Mouse (Mus musculus): ENCODE measurements around the gene Jpt1. TPM values are rescaled to one million over a fixed set of nuclear protein-coding genes. Genes with fewer than 3 reads are reported as not detected.
A peak's percentile ranks its signal among the peaks of the same experiment; 100 is the strongest.
"Not testable (repeated sequence)": the region's sequence is repeated elsewhere in the genome, so short reads cannot be mapped to it uniquely, and the experiment has no call there.

Jpt1 gene
- polyA plus RNA-seq, 1 experiment = 320 TPM

GRCm38 (mm10) chr11:115483726-115484125 is 30.5 kb downstream of the Jpt1 start:
- H3ac ChIP-seq (ENCODE audit: control insufficient read depth, insufficient read length, low read depth) = no peak overlapping the region
- TF ChIP-seq CTCF (IDR thresholded peaks at IDR 0.05; ENCODE audit: control insufficient read depth, insufficient read depth, insufficient read length) (peak; percentile 45), CEBPB (IDR thresholded peaks at IDR 0.05; ENCODE audit: low read depth) (no peak)
- H3K4me3 ChIP-seq (ENCODE audit: insufficient read depth, poor library complexity, severe bottlenecking) = no peak overlapping the region
- H3K79me2 ChIP-seq (ENCODE audit: control insufficient read depth, insufficient read depth) = no peaks in the 10 kb centered on the region
- H3K79me3 ChIP-seq (ENCODE audit: low read depth) = peaks cover 2% of the 10 kb centered on the region
- H3K36me3 ChIP-seq (ENCODE audit: control insufficient read depth, insufficient read depth) = peaks cover 5% of the 10 kb centered on the region
- no peaks in the 10 kb centered on the region for H3K27me3 ChIP-seq (ENCODE audit: control insufficient read depth, insufficient read depth, insufficient read length)

GRCm38 (mm10) chr11:115483278-115483677 is 30.9 kb downstream of the Jpt1 start:
- Histone ChIP-seq H3K36me3 (ENCODE audit: control insufficient read depth, insufficient read depth) (peaks cover 5% of the 10 kb centered on the region), H3K4me3 (ENCODE audit: insufficient read depth, poor library complexity, severe bottlenecking) (no peak overlapping the region), H3K79me3 (ENCODE audit: low read depth) (peaks cover 2% of the 10 kb centered on the region), H3K79me2 (ENCODE audit: control insufficient read depth, insufficient read depth) (no peaks in the 10 kb centered on the region), H3ac (ENCODE audit: control insufficient read depth, insufficient read length, low read depth) (no peak overlapping the region), H3K27me3 (ENCODE audit: control insufficient read depth, insufficient read depth, insufficient read length) (no peaks in the 10 kb centered on the region)
- TF ChIP-seq USF1 (IDR thresholded peaks at IDR 0.05; ENCODE audit: low read depth) = no peak
- TF ChIP-seq MYOD1 (IDR thresholded peaks at IDR 0.05; ENCODE audit: control insufficient read depth, insufficient read length, low read depth) = no peak
- no peak for TF ChIP-seq MAX (IDR thresholded peaks at IDR 0.05)
- TF ChIP-seq FOSL1 (IDR thresholded peaks at IDR 0.05; ENCODE audit: insufficient read depth, low read length, poor library complexity, severe bottlenecking) = no peak
- no peak for TF ChIP-seq CTCF (IDR thresholded peaks at IDR 0.05; ENCODE audit: control insufficient read depth, insufficient read depth, insufficient read length)
- no peak for TF ChIP-seq MYOG (IDR thresholded peaks at IDR 0.05; ENCODE audit: control insufficient read depth, extremely low read depth, insufficient read length)
- no peak for TF ChIP-seq CEBPB (IDR thresholded peaks at IDR 0.05; ENCODE audit: low read depth)

GRCm38 (mm10) chr11:115481553-115482259 is 32.5 kb downstream of the Jpt1 start:
- TF ChIP-seq FOSL1 (IDR thresholded peaks at IDR 0.05; ENCODE audit: insufficient read depth, low read length, poor library complexity, severe bottlenecking) (no peak), MYOG (IDR thresholded peaks at IDR 0.05; ENCODE audit: control insufficient read depth, extremely low read depth, insufficient read length) (no peak), USF1 (IDR thresholded peaks at IDR 0.05; ENCODE audit: low read depth) (no peak), CEBPB (IDR thresholded peaks at IDR 0.05; ENCODE audit: low read depth) (no peak), CTCF (IDR thresholded peaks at IDR 0.05; ENCODE audit: control insufficient read depth, insufficient read depth, insufficient read length) (no peak), MYOD1 (IDR thresholded peaks at IDR 0.05; ENCODE audit: control insufficient read depth, insufficient read length, low read depth) (no peak), MAX (IDR thresholded peaks at IDR 0.05) (no peak)
- H3K79me2 ChIP-seq (ENCODE audit: control insufficient read depth, insufficient read depth) = peaks cover 10% of the 10 kb centered on the region
- peaks cover 5% of the 10 kb centered on the region for H3K36me3 ChIP-seq (ENCODE audit: control insufficient read depth, insufficient read depth)

GRCm38 (mm10) chr11:115478296-115478938 is 35.8 kb downstream of the Jpt1 start:
- peaks cover 22% of the 10 kb centered on the region for H3K79me2 ChIP-seq (ENCODE audit: control insufficient read depth, insufficient read depth)
- H3K36me3 ChIP-seq (ENCODE audit: control insufficient read depth, insufficient read depth) = no peaks in the 10 kb centered on the region
- H3K79me3 ChIP-seq (ENCODE audit: low read depth) = peaks cover 4% of the 10 kb centered on the region
- no peaks in the 10 kb centered on the region for H3K27me3 ChIP-seq (ENCODE audit: control insufficient read depth, insufficient read depth, insufficient read length)
- no peak overlapping the region for H3K4me3 ChIP-seq (ENCODE audit: insufficient read depth, poor library complexity, severe bottlenecking)
- no peak for TF ChIP-seq MAX (IDR thresholded peaks at IDR 0.05)
- TF ChIP-seq CTCF (IDR thresholded peaks at IDR 0.05; ENCODE audit: control insufficient read depth, insufficient read depth, insufficient read length) = no peak
- TF ChIP-seq USF1 (IDR thresholded peaks at IDR 0.05; ENCODE audit: low read depth) = no peak
- TF ChIP-seq CEBPB (IDR thresholded peaks at IDR 0.05; ENCODE audit: low read depth) = no peak
- no peak for TF ChIP-seq MYOD1 (IDR thresholded peaks at IDR 0.05; ENCODE audit: control insufficient read depth, insufficient read length, low read depth)
- no peak for TF ChIP-seq FOSL1 (IDR thresholded peaks at IDR 0.05; ENCODE audit: insufficient read depth, low read length, poor library complexity, severe bottlenecking)
- TF ChIP-seq MYOG (IDR thresholded peaks at IDR 0.05; ENCODE audit: control insufficient read depth, extremely low read depth, insufficient read length) = no peak
- H3ac ChIP-seq (ENCODE audit: control insufficient read depth, insufficient read length, low read depth) = no peak overlapping the region

More at GRCm38 (mm10) chr11:115481553-115482259, 32.5 kb downstream of the Jpt1 start:
- Histone ChIP-seq H3K79me3 (ENCODE audit: low read depth) (peaks cover 4% of the 10 kb centered on the region), H3K27me3 (ENCODE audit: control insufficient read depth, insufficient read depth, insufficient read length) (no peaks in the 10 kb centered on the region), H3K4me3 (ENCODE audit: insufficient read depth, poor library complexity, severe bottlenecking) (no peak overlapping the region), H3ac (ENCODE audit: control insufficient read depth, insufficient read length, low read depth) (no peak overlapping the region)

GRCm38 (mm10) chr11:115477388-115477787 is 36.8 kb downstream of the Jpt1 start:
- not testable (repeated sequence) for H3K79me3 ChIP-seq (ENCODE audit: low read depth); H3K36me3 ChIP-seq (ENCODE audit: control insufficient read depth, insufficient read depth); H3K4me3 ChIP-seq (ENCODE audit: insufficient read depth, poor library complexity, severe bottlenecking); H3ac ChIP-seq (ENCODE audit: control insufficient read depth, insufficient read length, low read depth); H3K27me3 ChIP-seq (ENCODE audit: control insufficient read depth, insufficient read depth, insufficient read length)
- peaks cover 22% of the 10 kb centered on the region for H3K79me2 ChIP-seq (ENCODE audit: control insufficient read depth, insufficient read depth)

GRCm38 (mm10) chr11:115476630-115477029 is 37.6 kb downstream of the Jpt1 start:
- not testable (repeated sequence) for H3K79me3 ChIP-seq (ENCODE audit: low read depth); H3K27me3 ChIP-seq (ENCODE audit: control insufficient read depth, insufficient read depth, insufficient read length); H3K36me3 ChIP-seq (ENCODE audit: control insufficient read depth, insufficient read depth); H3ac ChIP-seq (ENCODE audit: control insufficient read depth, insufficient read length, low read depth); H3K4me3 ChIP-seq (ENCODE audit: insufficient read depth, poor library complexity, severe bottlenecking)
- H3K79me2 ChIP-seq (ENCODE audit: control insufficient read depth, insufficient read depth) = peaks cover 22% of the 10 kb centered on the region
